Mouse (Mus musculus) heart, adult 2 months (tissue): ENCODE measurements at regions not wholly inside any gene's neighbourhood (a gene's known extent, or its start where the extent isn't known, plus 50 kb on each side); places are given as distances from the start of the nearest gene placed in this dataset.

ENCODE experiments used
- CTCF ChIP-seq: fragments of 200-600 bp; IDR thresholded peaks from 2 replicates; pipeline ENCODE4 v1.8.1; 2022; ENCODE audit warnings: antibody characterized with exemption, mild to moderate bottlenecking, moderate library complexity
- EP300 ChIP-seq: fragments of 200-500 bp; IDR thresholded peaks from 2 replicates; pipeline ENCODE4 v1.6.1; 2011; ENCODE audit warnings: low read depth, low read length, control low read depth; ENCODE audit not compliant: insufficient read depth
- POLR2A ChIP-seq: fragments of 200-500 bp; IDR thresholded peaks from 2 replicates; pipeline ENCODE4 v1.6.1; 2011; ENCODE audit warnings: mild to moderate bottlenecking, low read depth, low read length, control low read depth; ENCODE audit not compliant: insufficient read depth

GRCm38 (mm10) chr5:111898482-111898881 is 164.8 kb downstream of the Gm26897 start:
- TF ChIP-seq CTCF (no peak), EP300 (no peak), POLR2A (no peak)
